Mouse (Mus musculus): ENCODE measurements at regions not wholly inside any gene's neighbourhood (a gene's known extent, or its start where the extent isn't known, plus 50 kb on each side); places are given as distances from the start of the nearest gene placed in this dataset.

GRCm38 (mm10) chr11:38762241-38762640 lies 1526.5 kb upstream of the Tenm2 start:
- H3K4me1 ChIP-seq (ENCODE audit: control insufficient read depth, insufficient read depth, low read depth, low read length) = no peaks in the 10 kb centered on the region
- ATAC-seq = no peak
- H3K36me3 ChIP-seq (ENCODE audit: control insufficient read depth, insufficient read depth, low read length) = no peaks in the 10 kb centered on the region
- no peak overlapping the region for H3K9ac ChIP-seq (ENCODE audit: low read depth, low read length)
- WGBS = 70% methylated on average over 2 of the region's 2 CpGs
- no peak overlapping the region for H3K27ac ChIP-seq (ENCODE audit: low read depth, low read length)
- H3K4me3 ChIP-seq (ENCODE audit: low read length) = no peak overlapping the region
- H3K4me2 ChIP-seq (ENCODE audit: low read length) = no peak overlapping the region
- no peaks in the 10 kb centered on the region for H3K27me3 ChIP-seq (replicated peaks; ENCODE audit: control insufficient read depth, insufficient read depth, low read length)
- no peaks in the 10 kb centered on the region for H3K9me3 ChIP-seq (ENCODE audit: control insufficient read depth, low read length)

- ATAC-seq = no peak
- WGBS = 49% methylated on average over 3 of the region's 3 CpGs
- H3K4me1 ChIP-seq (ENCODE audit: control insufficient read depth, insufficient read depth, low read depth, low read length) = no peaks in the 10 kb centered on the region
Observed at GRCm38 (mm10) chr11:38747549-38747948, 1511.8 kb upstream of the Tenm2 start.

GRCm38 (mm10) chr11:38729101-38729500 lies 1493.3 kb upstream of the Tenm2 start:
- ATAC-seq = no peak
- H3K27ac ChIP-seq (ENCODE audit: low read depth, low read length) = no peak overlapping the region
- H3K9ac ChIP-seq (ENCODE audit: low read depth, low read length) = no peak overlapping the region
- no peak overlapping the region for H3K4me3 ChIP-seq (ENCODE audit: low read length)
- no peaks in the 10 kb centered on the region for H3K4me1 ChIP-seq (ENCODE audit: control insufficient read depth, insufficient read depth, low read depth, low read length)
- 70% methylated on average over 2 of the region's 2 CpGs for WGBS
- H3K27me3 ChIP-seq (replicated peaks; ENCODE audit: control insufficient read depth, insufficient read depth, low read length) = no peaks in the 10 kb centered on the region
- no peak overlapping the region for H3K4me2 ChIP-seq (ENCODE audit: low read length)
- no peaks in the 10 kb centered on the region for H3K9me3 ChIP-seq (ENCODE audit: control insufficient read depth, low read length)
- H3K36me3 ChIP-seq (ENCODE audit: control insufficient read depth, insufficient read depth, low read length) = no peaks in the 10 kb centered on the region

More at GRCm38 (mm10) chr11:38747549-38747948, 1511.8 kb upstream of the Tenm2 start:
- H3K27me3 ChIP-seq (replicated peaks; ENCODE audit: control insufficient read depth, insufficient read depth, low read length) = no peaks in the 10 kb centered on the region
- no peaks in the 10 kb centered on the region for H3K36me3 ChIP-seq (ENCODE audit: control insufficient read depth, insufficient read depth, low read length)
- no peak overlapping the region for H3K4me2 ChIP-seq (ENCODE audit: low read length)
- no peak overlapping the region for H3K27ac ChIP-seq (ENCODE audit: low read depth, low read length)
- H3K9ac ChIP-seq (ENCODE audit: low read depth, low read length) = no peak overlapping the region
- no peak overlapping the region for H3K4me3 ChIP-seq (ENCODE audit: low read length)
- H3K9me3 ChIP-seq (ENCODE audit: control insufficient read depth, low read length) = no peaks in the 10 kb centered on the region

- Histone ChIP-seq H3K4me3 (ENCODE audit: low read length) (no peak overlapping the region), H3K9me3 (ENCODE audit: control insufficient read depth, low read length) (no peaks in the 10 kb centered on the region), H3K36me3 (ENCODE audit: control insufficient read depth, insufficient read depth, low read length) (no peaks in the 10 kb centered on the region), H3K27ac (ENCODE audit: low read depth, low read length) (no peak overlapping the region), H3K4me1 (ENCODE audit: control insufficient read depth, insufficient read depth, low read depth, low read length) (no peaks in the 10 kb centered on the region), H3K27me3 (replicated peaks; ENCODE audit: control insufficient read depth, insufficient read depth, low read length) (no peaks in the 10 kb centered on the region), H3K4me2 (ENCODE audit: low read length) (no peak overlapping the region), H3K9ac (ENCODE audit: low read depth, low read length) (no peak overlapping the region)
- ATAC-seq = no peak
- 78% methylated on average over 3 of the region's 3 CpGs for whole genome bisulfite sequencing
Observed at GRCm38 (mm10) chr11:38715697-38716096, 1479.9 kb upstream of the Tenm2 start.

GRCm38 (mm10) chr11:38681264-38681663 lies 1445.5 kb upstream of the Tenm2 start:
- H3K4me1 ChIP-seq (ENCODE audit: control insufficient read depth, insufficient read depth, low read depth, low read length) = no peaks in the 10 kb centered on the region
- no peaks in the 10 kb centered on the region for H3K36me3 ChIP-seq (ENCODE audit: control insufficient read depth, insufficient read depth, low read length)
- H3K4me3 ChIP-seq (ENCODE audit: low read length) = no peak overlapping the region
- no peak overlapping the region for H3K9ac ChIP-seq (ENCODE audit: low read depth, low read length)
- no peak overlapping the region for H3K27ac ChIP-seq (ENCODE audit: low read depth, low read length)
- no peaks in the 10 kb centered on the region for H3K27me3 ChIP-seq (replicated peaks; ENCODE audit: control insufficient read depth, insufficient read depth, low read length)
- ATAC-seq = no peak
- no peak overlapping the region for H3K4me2 ChIP-seq (ENCODE audit: low read length)
- no peaks in the 10 kb centered on the region for H3K9me3 ChIP-seq (ENCODE audit: control insufficient read depth, low read length)
- WGBS = 41% methylated on average over 7 of the region's 7 CpGs

GRCm38 (mm10) chr11:38673367-38674056 lies 1437.7 kb upstream of the Tenm2 start:
- no peaks in the 10 kb centered on the region for H3K27me3 ChIP-seq (replicated peaks; ENCODE audit: control insufficient read depth, insufficient read depth, low read length)
- no peaks in the 10 kb centered on the region for H3K9me3 ChIP-seq (ENCODE audit: control insufficient read depth, low read length)
- no peaks in the 10 kb centered on the region for H3K36me3 ChIP-seq (ENCODE audit: control insufficient read depth, insufficient read depth, low read length)
- no peak overlapping the region for H3K27ac ChIP-seq (ENCODE audit: low read depth, low read length)
- no peaks in the 10 kb centered on the region for H3K4me1 ChIP-seq (ENCODE audit: control insufficient read depth, insufficient read depth, low read depth, low read length)
- H3K9ac ChIP-seq (ENCODE audit: low read depth, low read length) = no peak overlapping the region
- no peak overlapping the region for H3K4me2 ChIP-seq (ENCODE audit: low read length)
- no peak overlapping the region for H3K4me3 ChIP-seq (ENCODE audit: low read length)
- ATAC-seq = no peak
- WGBS = 65% methylated on average over 5 of the region's 5 CpGs
